Mouse (Mus musculus): Measurements from ENCODE around the gene Zc3hav1l.

DNA sequence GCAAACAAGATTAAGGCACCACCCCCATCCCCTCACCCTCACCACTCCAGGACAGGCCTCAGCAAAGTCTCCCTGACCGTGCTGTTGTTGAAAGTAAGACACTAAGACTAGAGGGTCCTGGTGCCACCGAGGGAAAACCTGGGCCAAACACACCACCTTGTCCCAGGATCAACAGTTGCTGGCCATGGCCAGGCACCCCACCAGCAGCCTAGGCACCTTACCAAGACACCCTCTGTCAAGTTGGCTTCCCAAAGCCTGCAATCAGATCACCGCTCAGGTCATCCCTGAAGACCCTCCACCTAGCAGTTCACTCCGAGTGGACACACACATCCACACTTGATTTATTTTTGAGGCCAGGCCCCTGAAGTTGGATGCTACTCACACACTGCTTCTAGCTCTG lies 47.6 kb downstream of the Zc3hav1l start:
- TF ChIP-seq GATA1 (IDR thresholded peaks at IDR 0.05; ENCODE audit: borderline replicate concordance, low read length) = no peak
- no peak for TF ChIP-seq FLI1 (IDR thresholded peaks at IDR 0.05; ENCODE audit: low read length)

Measured in megakaryocyte, embryonic 14.5 days (primary cell).